Mouse (Mus musculus) spleen, adult 18-20 months (tissue): ENCODE data around the gene Syn3.
"Not testable (repeated sequence)": the region's sequence is repeated elsewhere in the genome, so short reads cannot be mapped to it uniquely, and the experiment has no call there.

Experiments used
- DNase-seq, 2 experiments: peaks; one replicate each; pipeline ENCODE4 v3.0.0; 2022; ENCODE audit warnings: mixed read lengths in 2 of 2

Gene Syn3

GRCm38 (mm10) chr10:86416806-86417205, 81.9 kb downstream of the Syn3 start:
- no peak for DNase-seq

DNA sequence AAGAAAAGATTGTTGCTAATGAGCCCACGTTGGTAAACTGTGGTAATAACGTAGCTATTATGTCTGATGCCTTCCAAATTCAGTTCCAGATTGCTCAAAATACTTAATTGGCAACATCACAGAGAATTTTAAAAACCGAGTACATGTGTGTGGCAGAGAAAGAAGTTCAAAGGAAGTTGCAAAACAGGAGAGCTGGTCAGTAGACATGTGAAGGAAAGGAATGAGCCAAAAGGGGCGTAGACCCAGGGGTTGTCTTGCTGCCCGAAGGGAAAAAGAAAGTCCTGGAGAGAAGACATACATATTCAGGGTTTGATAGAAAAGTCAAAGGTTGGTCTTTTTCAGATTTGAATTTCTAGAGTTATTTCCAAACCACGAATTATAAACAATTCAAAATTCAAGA, 87.8 kb downstream of the Syn3 start:
- no peak for DNase-seq

- no peak for DNase-seq
Observed at GRCm38 (mm10) chr10:86406952-86407351, 91.7 kb downstream of the Syn3 start.

DNA sequence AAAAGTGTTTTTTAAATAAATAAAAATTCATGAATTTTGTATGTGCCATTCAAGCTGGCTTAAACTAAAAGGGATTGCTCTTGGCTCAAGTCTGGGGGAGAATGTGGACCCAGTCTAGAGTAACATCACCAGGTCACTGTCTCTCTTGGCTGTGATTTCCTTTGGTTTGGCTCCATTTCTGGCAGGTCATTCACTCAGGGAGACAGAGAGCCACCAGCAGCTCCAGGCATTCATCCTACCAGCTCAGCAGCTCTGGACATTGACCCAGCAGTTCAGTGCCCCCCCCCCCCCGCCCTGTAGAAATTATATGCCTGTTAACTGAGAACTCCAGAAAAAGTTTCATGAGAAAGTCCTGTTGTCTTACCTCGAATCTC, 100.4 kb downstream of the Syn3 start:
- no peak for DNase-seq

- no peak for DNase-seq
Observed at GRCm38 (mm10) chr10:86397577-86398346, 100.9 kb downstream of the Syn3 start.

DNA sequence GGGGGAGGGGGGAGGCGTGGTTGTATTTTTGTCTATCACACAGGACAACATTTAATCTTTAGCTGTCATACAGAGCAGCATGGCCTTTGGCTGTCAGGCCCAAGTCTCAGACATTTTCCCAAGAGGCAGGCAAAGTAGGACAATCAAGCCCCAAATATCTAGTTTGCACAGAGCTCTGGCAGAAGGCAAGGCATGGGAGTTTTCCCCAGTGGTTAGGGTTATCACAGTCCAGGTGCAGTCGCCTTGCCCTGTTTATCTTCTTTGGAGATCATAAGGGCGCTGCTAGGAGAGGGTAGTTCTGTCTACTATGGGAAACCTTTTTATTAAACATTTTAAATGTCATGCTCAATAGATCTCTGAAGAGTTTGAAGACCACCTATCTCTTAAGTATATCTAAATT, 106.3 kb downstream of the Syn3 start:
- no peak for DNase-seq

DNA sequence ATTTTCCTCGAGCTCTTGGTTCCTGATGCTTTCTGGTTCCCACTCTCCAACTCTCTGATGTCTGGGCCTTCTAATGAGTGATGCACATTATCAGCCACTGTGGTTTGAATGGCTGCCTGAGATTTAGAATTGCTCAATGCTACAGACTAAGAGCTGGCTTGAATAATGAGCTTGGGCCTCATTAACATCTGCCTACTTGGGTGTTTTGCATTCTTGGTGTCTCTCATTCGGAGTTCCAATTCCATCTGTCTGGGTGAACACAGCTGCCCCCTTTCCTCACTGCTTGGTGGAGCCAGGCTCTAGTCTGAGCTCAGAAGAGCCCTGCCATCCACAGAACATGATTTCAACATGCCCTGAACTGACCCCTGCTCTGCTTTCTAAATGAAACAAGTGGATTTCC, 108.8 kb downstream of the Syn3 start:
- no peak for DNase-seq

DNA sequence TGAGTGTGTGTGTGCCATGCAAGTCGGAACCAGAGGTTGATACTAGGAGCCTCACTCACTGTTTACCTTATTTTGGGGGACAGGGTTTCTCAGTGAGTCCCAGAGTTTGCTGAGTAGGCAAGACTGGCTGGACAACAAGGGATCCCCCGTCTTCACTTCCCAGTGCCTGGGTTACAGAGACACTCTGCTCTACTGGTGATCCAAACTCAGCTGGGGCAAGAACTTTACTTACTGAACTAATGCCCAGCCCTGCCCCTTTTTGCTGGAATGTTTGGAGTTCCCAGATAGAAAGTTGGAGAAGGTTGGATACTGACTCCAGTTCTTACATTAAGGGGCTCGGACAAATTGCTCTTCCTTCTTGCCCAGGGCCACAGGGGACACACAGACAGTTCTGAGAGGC, 109.3 kb downstream of the Syn3 start:
- DNase-seq, result no peak

- DNase-seq, result no peak
Observed at GRCm38 (mm10) chr10:86388803-86389202, 109.9 kb downstream of the Syn3 start.

GRCm38 (mm10) chr10:86387821-86388440, 110.8 kb downstream of the Syn3 start:
- DNase-seq, result no peak

DNA sequence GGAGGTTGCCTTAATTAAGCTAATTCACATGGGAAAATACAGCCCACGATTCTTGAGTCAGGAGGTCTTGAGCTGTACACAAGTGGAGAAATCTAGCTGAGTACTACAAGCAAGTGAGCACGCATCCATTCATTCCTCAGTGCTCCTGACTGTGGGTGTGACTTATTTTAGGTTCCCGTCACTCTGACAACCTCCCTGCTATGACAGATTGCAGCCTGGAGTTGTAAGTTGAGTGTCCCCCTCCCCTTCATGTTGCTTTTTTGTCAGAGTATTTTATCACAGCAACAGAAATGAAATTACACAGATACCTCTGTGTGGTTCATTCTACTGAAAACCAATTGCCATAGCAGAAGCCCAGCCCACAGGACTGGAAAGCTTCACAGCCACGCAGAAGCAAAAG, 112.5 kb downstream of the Syn3 start:
- DNase-seq, result no peak

GRCm38 (mm10) chr10:86385656-86386055, 113.0 kb downstream of the Syn3 start:
- no peak for DNase-seq

DNA sequence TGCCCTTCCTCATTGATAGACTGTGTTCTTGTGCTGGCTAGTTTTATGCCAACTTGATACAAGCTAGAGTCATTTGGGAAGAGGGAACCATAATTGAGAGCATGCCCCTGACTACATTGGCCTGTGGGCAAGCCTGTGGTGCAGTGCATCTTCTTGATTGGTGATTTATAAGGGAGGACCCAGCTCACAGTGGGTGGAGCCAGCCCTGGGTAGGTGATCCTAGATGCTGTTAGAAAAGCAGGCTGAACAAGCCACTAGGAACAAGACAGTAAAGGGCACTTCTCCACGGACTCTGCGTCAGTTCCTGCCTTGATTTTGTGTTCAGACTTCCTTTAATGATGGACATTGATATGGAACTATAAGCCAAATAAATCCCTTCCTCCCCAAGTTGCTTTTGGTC, 114.0 kb downstream of the Syn3 start:
- DNase-seq, result no peak

DNA sequence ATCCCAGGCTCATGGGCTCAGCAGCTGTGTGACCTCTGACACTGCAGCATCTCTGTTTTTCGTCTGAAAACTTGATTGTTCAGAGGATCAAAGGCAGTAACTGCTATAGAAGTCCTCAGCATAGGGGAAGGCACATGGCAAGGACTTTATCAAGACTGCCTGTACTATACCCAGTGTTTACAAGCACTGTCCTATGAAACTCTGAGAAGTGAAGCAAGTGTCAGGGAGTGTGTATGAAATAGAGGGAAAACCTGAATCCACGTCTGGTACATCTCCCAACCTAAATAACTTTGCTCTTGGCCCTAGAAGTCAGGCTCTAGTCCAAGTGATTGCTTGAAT, 116.8 kb downstream of the Syn3 start:
- no peak for DNase-seq

DNA sequence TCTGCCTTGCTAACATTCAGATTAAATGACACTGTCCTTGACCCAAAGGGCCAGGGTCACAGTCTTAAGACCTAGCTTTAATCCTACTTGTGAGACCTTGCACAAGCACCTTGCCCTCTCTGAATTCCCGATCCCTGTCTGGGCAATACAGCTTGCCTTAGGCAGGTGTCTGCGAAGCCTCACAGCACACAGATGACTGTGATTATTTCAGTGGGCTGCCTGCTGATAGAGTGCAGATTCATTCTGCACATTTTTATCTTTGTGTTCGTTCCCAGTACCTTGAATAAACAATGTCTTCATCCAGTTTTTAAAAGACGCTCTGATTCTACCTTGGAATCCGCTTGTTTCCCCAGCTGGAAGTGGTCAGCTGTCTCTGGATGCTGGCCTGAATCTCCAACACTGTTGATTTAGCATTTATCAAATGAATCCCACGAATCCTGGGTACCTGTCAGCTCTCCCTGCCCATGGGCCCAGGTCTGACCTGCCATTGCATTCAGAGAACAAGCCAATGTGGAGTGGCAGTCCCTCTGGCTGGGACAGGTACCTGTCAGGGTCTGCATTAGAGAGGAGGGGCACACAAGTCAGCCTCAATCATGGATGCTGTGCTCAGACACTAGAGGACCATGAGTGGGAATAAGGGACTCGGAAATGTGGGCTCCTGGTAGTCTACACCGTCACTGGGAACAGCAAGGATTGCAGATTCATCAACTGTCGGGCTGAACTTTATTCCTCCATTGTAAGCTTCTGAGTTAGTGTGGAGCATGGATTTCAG, 117.4 kb downstream of the Syn3 start:
- no peak for DNase-seq

DNA sequence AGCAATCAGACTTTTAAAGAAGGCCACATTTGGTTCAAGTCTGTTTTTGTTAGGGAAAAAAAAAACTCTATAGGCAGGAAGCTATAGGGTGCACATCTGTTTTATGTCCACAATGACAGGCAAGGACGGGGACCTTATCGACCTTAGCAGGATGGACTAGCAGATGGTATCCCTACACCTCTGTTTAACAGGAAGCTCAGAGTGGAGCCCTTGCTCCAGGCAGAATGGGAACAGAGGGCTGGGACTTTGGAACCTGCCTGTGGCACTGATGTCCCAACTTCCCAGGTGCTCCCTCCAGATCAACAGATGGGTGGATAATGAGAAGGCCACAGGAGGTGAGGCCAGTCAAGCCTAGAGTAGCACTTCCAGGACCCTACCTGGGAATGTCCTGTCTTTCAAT, 118.1 kb downstream of the Syn3 start:
- DNase-seq, result no peak

DNA sequence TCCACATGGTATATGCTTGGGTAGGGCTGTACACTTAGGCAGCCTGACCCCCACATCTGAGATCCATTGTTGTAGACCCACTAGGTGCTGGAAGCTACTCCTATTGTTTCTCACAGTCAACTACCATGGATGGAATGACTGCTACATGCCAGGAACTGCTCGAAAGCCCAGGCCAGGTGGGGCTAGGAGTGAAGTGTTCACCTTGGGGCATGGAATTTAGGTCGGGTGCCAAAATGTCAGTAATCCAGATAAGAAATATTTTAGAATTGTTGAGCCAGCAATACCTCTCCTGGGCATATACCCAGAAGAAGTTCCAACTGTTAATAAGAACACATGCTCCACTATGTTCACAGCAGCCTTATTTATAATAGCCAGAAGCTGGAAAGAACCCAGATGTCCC, 119.9 kb downstream of the Syn3 start:
- DNase-seq, result not testable (repeated sequence)

DNA sequence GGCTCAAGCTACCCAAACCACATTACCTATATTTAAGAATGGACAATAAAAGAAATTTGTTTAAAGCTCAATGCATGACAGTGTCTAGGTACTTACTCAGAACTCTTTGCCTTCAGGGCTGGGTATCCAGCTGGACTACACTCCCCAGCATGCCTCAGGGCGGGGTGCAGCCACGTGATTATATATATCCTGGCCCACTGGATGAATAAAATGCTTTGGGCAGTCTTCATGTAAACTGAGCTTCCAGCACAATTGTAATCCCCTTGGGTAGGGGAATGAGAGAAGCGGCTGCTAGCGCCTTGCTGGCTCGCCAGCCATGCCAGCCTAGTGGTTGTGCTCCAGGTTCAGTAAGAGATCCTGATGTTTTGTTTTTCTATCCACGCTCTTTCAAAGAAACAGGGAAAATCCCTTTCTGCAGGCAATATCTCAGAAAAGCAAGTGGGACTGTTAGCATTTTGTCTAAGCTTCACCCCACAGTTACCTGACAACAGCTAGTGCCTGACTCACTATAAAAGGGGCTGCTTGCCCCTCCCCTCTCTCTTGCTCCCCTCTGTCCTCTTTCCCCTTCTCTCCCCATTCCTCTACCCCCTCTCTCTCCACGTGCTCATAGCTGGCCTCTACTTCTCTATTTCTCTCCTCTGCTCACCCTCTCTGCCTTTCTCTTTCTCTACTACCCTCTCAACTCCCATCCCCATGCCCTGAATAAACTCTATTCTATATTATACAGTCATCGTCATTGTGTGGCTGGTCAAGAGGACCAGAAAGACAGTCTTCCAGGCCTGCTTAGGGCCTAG, 122.1 kb downstream of the Syn3 start:
- DNase-seq, result no peak

DNA sequence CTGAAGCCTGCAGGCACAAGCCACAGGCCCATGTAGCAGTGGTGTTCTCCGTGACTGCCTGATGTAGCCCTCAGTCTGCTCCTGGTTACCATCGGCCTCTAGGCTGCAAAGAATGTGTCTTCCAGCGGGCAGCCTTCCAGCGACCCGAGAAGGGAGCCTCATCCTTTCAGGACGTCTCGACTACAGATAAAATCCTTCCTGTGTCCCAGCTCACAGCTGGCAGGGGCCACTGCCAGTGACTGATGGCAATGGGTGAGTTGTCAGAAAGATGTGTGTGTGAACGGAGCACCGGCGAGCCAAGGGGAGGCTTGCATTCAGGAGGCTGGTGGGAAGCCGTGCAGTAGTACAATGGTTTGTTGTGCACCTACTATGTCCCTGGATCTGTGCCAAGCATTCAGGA, 122.8 kb downstream of the Syn3 start:
- no peak for DNase-seq

DNA sequence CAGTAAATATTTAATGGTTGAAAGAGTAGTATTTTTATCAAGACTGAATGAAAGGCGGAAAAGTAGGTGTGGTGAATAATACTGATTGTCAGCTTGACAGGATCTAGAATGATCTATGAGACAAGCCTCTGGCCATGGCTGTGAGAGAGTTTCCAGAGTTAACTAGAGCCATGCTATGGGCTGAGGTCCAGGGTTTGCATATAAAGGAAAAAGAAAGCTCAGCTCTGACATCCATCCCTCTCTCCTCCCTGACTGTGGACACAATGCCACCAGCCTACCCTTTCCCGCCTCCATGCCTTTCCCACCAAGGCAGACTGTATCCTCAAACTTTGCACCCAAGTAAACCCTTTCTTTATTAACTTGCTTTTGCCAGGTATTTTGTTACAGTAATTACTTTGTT, 124.6 kb downstream of the Syn3 start:
- DNase-seq, result no peak

DNA sequence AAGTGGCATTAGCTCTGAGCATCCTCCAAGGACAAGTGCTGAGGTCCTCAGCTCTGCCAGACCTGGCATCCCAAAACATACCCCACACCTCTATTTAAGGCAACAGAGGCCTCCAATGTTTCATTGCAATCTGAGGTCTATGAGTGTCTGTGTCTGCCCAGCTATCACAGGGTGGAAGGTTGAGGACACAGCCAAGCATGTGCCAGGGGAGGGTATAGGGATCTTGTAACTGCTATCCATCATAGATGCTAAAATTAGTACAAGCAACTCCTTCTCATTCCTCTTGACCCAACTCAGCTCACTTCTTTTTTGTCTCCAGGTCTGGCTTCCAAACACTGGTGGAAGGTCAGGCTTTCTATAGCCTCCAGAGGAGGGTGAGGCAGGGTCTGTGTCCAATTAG, 127.1 kb downstream of the Syn3 start:
- no peak for DNase-seq

- no peak for DNase-seq
Observed at GRCm38 (mm10) chr10:86369346-86369745, 129.3 kb downstream of the Syn3 start.

GRCm38 (mm10) chr10:86368811-86369210, 129.9 kb downstream of the Syn3 start:
- DNase-seq, result no peak
